Mouse (Mus musculus) olfactory bulb, adult 2 months (tissue): ENCODE data around the gene Oaz1.

Experiments used
- CTCF ChIP-seq: fragments of 200-500 bp; IDR thresholded peaks from 2 replicates; pipeline ENCODE4 v1.5.1; 2012; ENCODE audit warnings: low read depth, mild to moderate bottlenecking, low read length, moderate library complexity; ENCODE audit not compliant: insufficient read depth
- POLR2A ChIP-seq: fragments of 200-500 bp; IDR thresholded peaks from 2 replicates; pipeline ENCODE4 v1.6.1; 2012; ENCODE audit warnings: mild to moderate bottlenecking, low read depth, low read length, moderate library complexity; ENCODE audit not compliant: insufficient read depth

DNA sequence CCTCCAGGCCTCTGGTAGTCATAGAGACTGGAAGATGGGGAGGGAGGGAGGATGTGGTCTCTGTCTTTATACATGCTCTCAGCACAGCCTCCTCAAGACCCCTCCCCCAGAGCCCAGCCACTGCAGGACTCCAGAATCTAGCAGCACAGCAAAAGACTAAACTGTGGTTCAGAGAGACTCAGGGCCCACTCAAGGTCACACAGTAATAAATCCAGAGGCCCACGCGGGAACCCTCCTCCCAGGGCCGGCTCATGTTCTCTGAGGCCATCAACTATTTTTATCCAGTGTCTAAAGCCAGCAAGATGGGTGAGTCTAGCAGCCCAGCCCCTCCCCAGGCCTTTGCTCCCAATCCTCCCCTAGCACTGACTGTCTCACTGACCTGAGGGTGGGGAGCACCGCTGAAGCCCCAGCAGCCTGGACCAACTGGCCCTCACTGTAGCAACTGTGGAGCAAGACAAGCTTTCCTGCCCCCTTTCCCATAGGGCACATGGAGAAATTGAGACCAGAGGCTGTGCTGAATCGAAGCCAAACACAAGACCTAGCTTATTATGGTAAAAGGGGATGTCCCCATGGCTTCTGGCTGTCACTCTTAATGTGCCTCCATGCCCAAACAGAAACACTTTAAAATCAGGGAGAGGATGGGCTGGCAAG is 13.9 kb upstream of the Oaz1 start:
- TF ChIP-seq CTCF (no peak), POLR2A (no peak)
